Mouse (Mus musculus): ENCODE data around the gene Notum. TPM values are rescaled to one million over a fixed set of nuclear protein-coding genes. Genes with fewer than 3 reads are reported as not detected.
A peak's percentile ranks its signal among the peaks of the same experiment; 100 is the strongest.
"Not testable (repeated sequence)": the region's sequence is repeated elsewhere in the genome, so short reads cannot be mapped to it uniquely, and the experiment has no call there.

Notum gene
- polyA plus RNA-seq, 1 experiment from 2014 or later: 4.4 TPM

DNA sequence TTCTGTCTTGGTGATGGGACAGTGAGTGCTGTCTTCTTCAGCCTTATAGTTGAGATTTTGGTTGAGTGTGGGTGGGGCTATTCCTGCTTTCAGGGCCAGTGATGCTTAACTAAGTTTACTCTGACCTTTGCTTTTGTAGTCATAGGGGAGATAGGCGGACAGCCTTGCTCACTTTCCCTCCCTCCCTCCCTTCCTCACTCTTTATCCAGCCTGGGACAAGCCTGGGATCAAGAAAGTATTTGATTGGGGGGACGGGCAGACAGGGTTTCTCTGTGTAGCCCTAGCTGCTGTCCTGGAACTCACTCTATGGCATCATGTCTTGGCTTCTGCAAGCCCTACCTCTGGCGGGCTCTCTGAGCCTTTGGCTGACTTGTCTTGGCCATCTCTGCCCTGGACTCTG, 32.5 kb upstream of the Notum start:
- Histone ChIP-seq H3K4me1 (peaks cover 33% of the 10 kb centered on the region), H3K27me3 (replicated peaks; ENCODE audit: low read depth, poor library complexity, severe bottlenecking) (no peaks in the 10 kb centered on the region), H3K27ac (replicated peaks) (no peak overlapping the region), H3K9me3 (peaks cover 3% of the 10 kb centered on the region; the same call in 1 of the 2 replicates), H3K4me3 (no peak overlapping the region), H3K36me3 (replicated peaks) (peaks cover 92% of the 10 kb centered on the region)
- WGBS: 76% methylated on average over 3 of the region's 3 CpGs
- DNase-seq (ENCODE audit: low spot score): no peak

- H3K9me3 ChIP-seq: peaks cover 3% of the 10 kb centered on the region; the same call in 1 of the 2 replicates
- no peak overlapping the region for H3K4me3 ChIP-seq
- WGBS: 94% methylated on average over 4 of the region's 4 CpGs
- H3K27ac ChIP-seq (replicated peaks): no peak overlapping the region
- H3K36me3 ChIP-seq (replicated peaks): peaks cover 95% of the 10 kb centered on the region
- no peaks in the 10 kb centered on the region for H3K27me3 ChIP-seq (replicated peaks; ENCODE audit: low read depth, poor library complexity, severe bottlenecking)
- peaks cover 24% of the 10 kb centered on the region for H3K4me1 ChIP-seq
- no peak for DNase-seq (ENCODE audit: low spot score)
Measured at GRCm38 (mm10) chr11:120692471-120693011, 31.6 kb upstream of the Notum start.

DNA sequence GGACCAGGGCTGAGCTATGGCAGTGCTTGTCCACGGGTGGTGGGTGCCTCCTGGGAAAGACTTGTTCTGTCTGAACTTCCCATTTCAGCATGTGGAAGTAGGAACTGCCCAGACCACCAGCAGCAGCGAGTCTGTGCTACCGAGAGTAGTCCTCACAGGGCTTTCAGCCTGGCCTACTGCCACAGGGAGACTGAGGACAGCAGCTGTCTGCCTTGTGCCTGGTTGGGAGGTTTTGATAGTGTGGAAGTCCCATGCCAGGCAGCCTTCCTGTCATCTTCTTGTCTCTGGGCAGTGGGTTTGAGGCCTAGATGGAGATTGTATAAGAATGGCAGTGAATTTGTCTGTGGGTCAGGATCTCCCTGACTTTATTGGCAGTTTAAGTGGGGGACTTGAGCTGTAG, 28.4 kb upstream of the Notum start:
- H3K9me3 ChIP-seq: no peaks in the 10 kb centered on the region
- H3K36me3 ChIP-seq (replicated peaks): peaks cover 95% of the 10 kb centered on the region
- H3K27me3 ChIP-seq (replicated peaks; ENCODE audit: low read depth, poor library complexity, severe bottlenecking): no peaks in the 10 kb centered on the region
- H3K4me3 ChIP-seq: no peak overlapping the region
- WGBS: 88% methylated on average over 3 of the region's 3 CpGs
- DNase-seq (ENCODE audit: low spot score): no peak
- H3K4me1 ChIP-seq: peaks cover 5% of the 10 kb centered on the region
- H3K27ac ChIP-seq (replicated peaks): no peak overlapping the region

DNA sequence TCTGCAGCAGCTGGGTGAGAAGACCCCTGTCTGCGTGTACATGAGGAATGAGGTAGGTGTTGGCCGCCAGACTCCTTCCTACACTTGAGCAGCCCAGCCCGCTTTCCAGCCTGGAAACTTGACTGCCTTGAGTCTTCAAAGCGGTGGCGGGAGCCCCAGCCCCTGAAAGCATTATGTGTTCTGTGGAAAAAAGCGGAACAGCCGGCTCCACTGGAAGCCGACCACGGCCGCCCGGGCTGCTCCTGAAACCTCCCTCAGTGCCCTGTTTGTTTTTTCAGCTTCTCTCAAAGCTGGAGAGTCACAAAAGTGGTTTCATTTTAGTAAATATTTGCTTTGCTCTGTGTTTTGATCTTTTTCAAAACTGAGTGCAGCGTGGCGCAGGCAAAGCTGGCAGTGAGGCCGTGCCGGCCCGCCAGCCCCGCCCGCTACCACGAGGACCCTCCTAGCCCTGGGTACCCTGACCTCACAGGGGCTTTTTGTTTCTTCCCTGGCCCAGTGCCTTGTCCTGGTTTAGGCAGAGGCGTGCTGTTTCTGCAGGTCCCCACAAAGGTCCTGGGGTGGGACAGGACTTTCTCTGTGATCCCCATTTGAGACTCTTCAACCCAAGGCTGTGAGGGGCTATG, 25.8 kb upstream of the Notum start:
- H3K4me3 ChIP-seq: no peak overlapping the region
- H3K36me3 ChIP-seq (replicated peaks): peaks cover 96% of the 10 kb centered on the region
- H3K27me3 ChIP-seq (replicated peaks; ENCODE audit: low read depth, poor library complexity, severe bottlenecking): no peaks in the 10 kb centered on the region
- H3K9me3 ChIP-seq: no peaks in the 10 kb centered on the region
- H3K4me1 ChIP-seq: 0 out of 2 replicates have a peak, but pooled peaks cover 3% of the 10 kb centered on the region
- no peak for DNase-seq (ENCODE audit: low spot score)
- WGBS: 79% methylated on average over 20 of the region's 20 CpGs
- H3K27ac ChIP-seq (replicated peaks): peak overlapping the region; percentile 36

DNA sequence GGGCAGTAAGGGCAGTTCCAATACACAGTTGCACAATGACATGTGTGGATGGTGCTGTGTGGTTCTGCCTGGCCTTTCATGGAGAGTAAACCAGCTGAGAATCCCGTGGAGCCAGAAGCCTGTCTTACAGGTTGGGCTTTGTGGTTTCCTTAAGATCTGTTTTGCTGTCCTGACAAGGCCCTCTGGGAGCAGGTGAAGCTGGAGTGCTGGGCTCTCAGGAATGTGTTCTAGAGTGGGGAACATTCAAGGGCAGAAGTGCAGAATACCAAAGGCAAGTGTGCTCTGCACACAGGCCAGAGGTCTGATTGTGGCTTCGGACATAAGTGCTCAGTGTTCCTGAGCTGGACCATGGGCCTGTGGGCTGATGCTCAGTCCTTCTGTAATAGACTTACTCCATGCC, 23.7 kb upstream of the Notum start:
- Histone ChIP-seq H3K9me3 (no peaks in the 10 kb centered on the region), H3K27me3 (replicated peaks; ENCODE audit: low read depth, poor library complexity, severe bottlenecking) (no peaks in the 10 kb centered on the region), H3K4me1 (0 out of 2 replicates have a peak, but pooled peaks cover 3% of the 10 kb centered on the region), H3K27ac (replicated peaks) (no peak overlapping the region), H3K36me3 (replicated peaks) (peaks cover 96% of the 10 kb centered on the region), H3K4me3 (no peak overlapping the region)
- WGBS: 90% methylated on average over 2 of the region's 2 CpGs
- DNase-seq (ENCODE audit: low spot score): no peak

- no peaks in the 10 kb centered on the region for H3K27me3 ChIP-seq (replicated peaks; ENCODE audit: low read depth, poor library complexity, severe bottlenecking)
- no peak for DNase-seq (ENCODE audit: low spot score)
- 73% methylated on average over 2 of the region's 2 CpGs for WGBS
- no peak overlapping the region for H3K27ac ChIP-seq (replicated peaks)
- no peaks in the 10 kb centered on the region for H3K9me3 ChIP-seq
- peaks cover 96% of the 10 kb centered on the region for H3K36me3 ChIP-seq (replicated peaks)
- H3K4me1 ChIP-seq: 0 out of 2 replicates have a peak, but pooled peaks cover 3% of the 10 kb centered on the region
- H3K4me3 ChIP-seq: no peak overlapping the region
Measured at GRCm38 (mm10) chr11:120684086-120684485, 23.1 kb upstream of the Notum start.

DNA sequence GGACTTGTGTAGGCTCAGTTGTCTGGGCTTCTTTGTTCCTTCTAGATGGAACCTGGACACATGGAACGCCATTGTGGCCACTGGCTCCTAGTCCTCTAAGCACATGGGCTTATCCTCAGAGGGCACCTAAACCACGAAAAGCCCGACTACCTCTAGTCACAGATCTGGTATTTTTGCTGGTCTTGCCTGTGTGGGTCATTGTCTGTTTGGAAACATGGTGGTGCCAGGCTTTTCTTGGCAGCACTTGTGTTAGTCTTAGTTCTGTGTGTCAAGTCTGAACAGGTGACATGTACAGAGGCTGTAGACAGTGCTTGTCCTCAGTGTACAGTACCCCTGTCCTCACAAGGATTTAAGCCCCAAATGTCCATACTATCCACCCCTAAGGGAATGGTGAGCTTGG, 22.6 kb upstream of the Notum start:
- Histone ChIP-seq H3K4me3 (no peak overlapping the region), H3K27me3 (replicated peaks; ENCODE audit: low read depth, poor library complexity, severe bottlenecking) (no peaks in the 10 kb centered on the region), H3K27ac (replicated peaks) (no peak overlapping the region), H3K36me3 (replicated peaks) (peaks cover 96% of the 10 kb centered on the region), H3K4me1 (0 out of 2 replicates have a peak, but pooled peaks cover 3% of the 10 kb centered on the region), H3K9me3 (no peaks in the 10 kb centered on the region)
- WGBS: 90% methylated on average over 3 of the region's 3 CpGs
- DNase-seq (ENCODE audit: low spot score): no peak

DNA sequence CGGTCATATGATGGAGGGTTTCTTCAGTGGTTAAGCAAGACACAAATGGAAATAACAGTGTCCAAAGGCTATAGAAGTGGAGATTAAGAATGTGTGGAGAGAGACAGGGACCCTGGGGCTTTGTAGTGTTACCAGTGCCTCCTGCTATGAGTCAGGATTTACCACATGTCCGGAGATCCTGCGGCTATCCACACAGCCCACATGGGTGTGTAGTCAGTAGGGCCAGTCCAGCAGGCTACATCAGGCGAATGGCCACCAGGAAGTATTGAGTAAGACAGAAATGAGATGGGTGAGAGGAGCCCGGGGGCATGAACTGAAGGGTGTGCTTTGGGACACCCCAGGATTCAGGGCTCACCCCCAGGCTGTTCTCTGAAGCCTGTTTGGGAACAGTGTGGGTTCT, 21.7 kb upstream of the Notum start:
- Histone ChIP-seq H3K27me3 (replicated peaks; ENCODE audit: low read depth, poor library complexity, severe bottlenecking) (no peaks in the 10 kb centered on the region), H3K27ac (replicated peaks) (no peak overlapping the region), H3K36me3 (replicated peaks) (peaks cover 96% of the 10 kb centered on the region), H3K4me1 (0 out of 2 replicates have a peak, but pooled peaks cover 3% of the 10 kb centered on the region), H3K9me3 (no peaks in the 10 kb centered on the region), H3K4me3 (no peak overlapping the region)
- WGBS: 93% methylated on average over 5 of the region's 5 CpGs
- DNase-seq (ENCODE audit: low spot score): no peak

GRCm38 (mm10) chr11:120679909-120680308, 18.9 kb upstream of the Notum start:
- no peak for DNase-seq (ENCODE audit: low spot score)
- 87% methylated on average over 3 of the region's 3 CpGs for WGBS
- no peaks in the 10 kb centered on the region for H3K27me3 ChIP-seq (replicated peaks; ENCODE audit: low read depth, poor library complexity, severe bottlenecking)
- no peak overlapping the region for H3K27ac ChIP-seq (replicated peaks)
- no peak overlapping the region for H3K4me3 ChIP-seq
- H3K9me3 ChIP-seq: no peaks in the 10 kb centered on the region
- H3K36me3 ChIP-seq (replicated peaks): peaks cover 94% of the 10 kb centered on the region
- H3K4me1 ChIP-seq: peaks cover 5% of the 10 kb centered on the region; the same call in 1 of the 2 replicates

GRCm38 (mm10) chr11:120676951-120677350, 16.0 kb upstream of the Notum start:
- Histone ChIP-seq H3K36me3 (replicated peaks) (peaks cover 73% of the 10 kb centered on the region), H3K4me1 (peaks cover 26% of the 10 kb centered on the region), H3K27me3 (replicated peaks; ENCODE audit: low read depth, poor library complexity, severe bottlenecking) (no peaks in the 10 kb centered on the region), H3K9me3 (no peaks in the 10 kb centered on the region), H3K4me3 (no peak overlapping the region), H3K27ac (replicated peaks) (no peak overlapping the region)
- DNase-seq (ENCODE audit: low spot score): no peak
- WGBS: 94% methylated on average over 4 of the region's 4 CpGs

DNA sequence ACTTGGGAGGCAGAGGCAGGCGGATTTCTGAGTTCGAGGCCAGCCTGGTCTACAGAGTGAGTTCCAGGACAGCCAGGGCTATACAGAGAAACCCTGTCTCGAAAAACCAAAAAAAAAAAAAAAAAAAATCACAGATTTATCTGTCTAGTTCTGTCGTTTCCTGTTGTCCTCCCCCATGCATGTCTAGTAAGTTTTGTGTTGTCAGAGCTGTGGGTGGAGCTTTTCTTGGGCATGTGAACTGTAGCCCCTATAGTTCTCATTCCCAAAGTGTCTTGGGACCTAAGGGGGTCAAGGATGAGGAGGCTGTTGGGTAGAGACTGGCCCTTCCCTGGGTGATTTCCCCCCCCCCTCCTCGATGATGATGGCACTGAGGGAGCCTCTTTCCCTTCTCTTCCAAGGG, 14.9 kb upstream of the Notum start:
- 76% methylated on average over 5 of the region's 5 CpGs for WGBS
- H3K9me3 ChIP-seq; H3K4me3 ChIP-seq; DNase-seq (ENCODE audit: low spot score); H3K27me3 ChIP-seq (replicated peaks; ENCODE audit: low read depth, poor library complexity, severe bottlenecking); H3K27ac ChIP-seq (replicated peaks): not testable (repeated sequence)
- Histone ChIP-seq H3K4me1 (peaks cover 26% of the 10 kb centered on the region), H3K36me3 (replicated peaks) (peaks cover 65% of the 10 kb centered on the region)

DNA sequence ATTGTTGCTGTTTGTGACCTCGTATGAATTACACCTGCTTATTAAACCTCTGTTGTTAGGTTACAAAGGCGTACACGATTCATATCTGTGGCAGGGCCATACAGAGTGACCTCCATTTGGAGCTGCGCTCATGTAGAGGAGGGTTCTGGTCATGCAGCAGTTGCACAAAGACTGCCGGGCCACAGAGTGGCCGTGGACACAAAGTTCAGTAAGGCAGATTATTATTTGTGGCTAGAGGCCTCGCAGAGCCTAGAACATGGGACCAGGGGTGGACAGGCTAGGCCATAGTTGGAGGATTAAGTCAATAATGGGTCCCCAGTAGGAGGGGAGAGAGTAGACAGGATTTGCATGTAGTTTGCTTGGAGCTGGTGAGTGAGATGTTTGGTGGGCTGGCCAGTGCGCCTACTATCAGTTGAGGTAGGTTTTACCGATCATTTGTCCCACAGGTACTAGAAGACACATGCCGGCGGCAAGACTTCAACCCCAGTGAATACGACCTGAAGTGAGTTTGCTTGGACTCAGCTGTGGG, 12.7 kb upstream of the Notum start:
- peak overlapping the region; percentile 85 for H3K4me3 ChIP-seq
- peaks cover 43% of the 10 kb centered on the region for H3K36me3 ChIP-seq (replicated peaks)
- no peaks in the 10 kb centered on the region for H3K9me3 ChIP-seq
- WGBS: 44% methylated on average over 12 of the region's 12 CpGs
- H3K4me1 ChIP-seq: peaks cover 26% of the 10 kb centered on the region
- H3K27me3 ChIP-seq (replicated peaks; ENCODE audit: low read depth, poor library complexity, severe bottlenecking): no peaks in the 10 kb centered on the region
- no peak for DNase-seq (ENCODE audit: low spot score)
- H3K27ac ChIP-seq (replicated peaks): peak overlapping the region; percentile 98
